ENCODE assay signal across 15 mouse cellular contexts in genomic region chr17:63007876-63008275, GRCm38 (mm10).
DNase-seq lines count a peak whose midpoint lies in the region; ATAC-seq lines count a peak whose summit lies in the region.
"Had no signal": no experiment of that assay in that cellular context is flagged by ENCODE, and none has a peak within 500 bp of the region (broad histone marks: within the 10 kb centered on the region; RNA-seq: fewer than 3 reads in every experiment).

No protein-coding gene starts in this region.

- peaks cover 49% of the 10 kb centered on the region for H3K4me1 ChIP-seq in embryonic facial prominence, embryonic 10.5 days
- peaks cover 8% of the 10 kb centered on the region for H3K4me1 ChIP-seq in intestine, embryonic 16.5 days (ENCODE audit: control insufficient read depth, insufficient read depth, low read length)
- H3K4me1 ChIP-seq: megakaryocyte, embryonic 14.5 days had no signal

- no peak overlapping the region for H3K4me2 ChIP-seq in intestine, embryonic 16.5 days (ENCODE audit: low read depth, low read length)
- H3K4me2 ChIP-seq: liver, embryonic 11.5 days had no signal

- WGBS in embryonic facial prominence, embryonic 10.5 days: 82% methylated on average over 12 of the region's 12 CpGs
- 60% methylated on average over 12 of the region's 12 CpGs for WGBS in intestine, embryonic 16.5 days

- ATAC-seq in intestine, embryonic 16.5 days: no peak
- ATAC-seq: lung, postnatal 0 days; Patski had no signal

- no peaks in the 10 kb centered on the region for H3K27me3 ChIP-seq in embryonic facial prominence, embryonic 10.5 days (replicated peaks; ENCODE audit: low read depth, poor library complexity, severe bottlenecking)
- H3K27me3 ChIP-seq in intestine, embryonic 16.5 days (replicated peaks; ENCODE audit: control insufficient read depth, insufficient read depth, low read length): no peaks in the 10 kb centered on the region
- H3K27me3 ChIP-seq: megakaryocyte, embryonic 14.5 days; Patski had no signal

- peak; percentile 9 to 26 for DNase-seq in kidney, postnatal 4 days
- no peak for DNase-seq in kidney, postnatal 36 days
- DNase-seq in B cell, adult 2 months: peak; percentile 8 to 13
- no peak for DNase-seq in embryonic facial prominence, embryonic 10.5 days (ENCODE audit: low spot score)
- no peak for DNase-seq in cerebellum, adult 9-11 months
- no peak for DNase-seq in layer of hippocampus, adult 9-11 months
- DNase-seq: cerebellum, adult 18-20 months; gastrocnemius, postnatal 25 days; thymus, postnatal 25 days had no signal

- no peak overlapping the region for H3K9ac ChIP-seq in intestine, embryonic 16.5 days (ENCODE audit: low read depth, low read length)

- no peaks in the 10 kb centered on the region for H3K36me3 ChIP-seq in embryonic facial prominence, embryonic 10.5 days (replicated peaks)
- no peaks in the 10 kb centered on the region for H3K36me3 ChIP-seq in intestine, embryonic 16.5 days (ENCODE audit: control insufficient read depth, insufficient read depth, low read length)

- H3K4me3 ChIP-seq in embryonic facial prominence, embryonic 10.5 days: no peak overlapping the region
- no peak overlapping the region for H3K4me3 ChIP-seq in intestine, embryonic 16.5 days (ENCODE audit: low read length)
- H3K4me3 ChIP-seq: layer of hippocampus, adult 2 months; megakaryocyte, embryonic 14.5 days had no signal

- peak overlapping the region; percentile 52 for H3K27ac ChIP-seq in embryonic facial prominence, embryonic 10.5 days (replicated peaks)
- 0 out of 2 replicates have a peak overlapping the region, but pooled peaks have one; percentile 33 for H3K27ac ChIP-seq in intestine, embryonic 16.5 days (ENCODE audit: low read length)
- H3K27ac ChIP-seq: layer of hippocampus, adult 2 months had no signal

- H3K9me3 ChIP-seq in embryonic facial prominence, embryonic 10.5 days: no peaks in the 10 kb centered on the region
- H3K9me3 ChIP-seq in intestine, embryonic 16.5 days (ENCODE audit: control insufficient read depth, low read length): no peaks in the 10 kb centered on the region

Comparison
In these comparisons a context has a peak if more than half of its experiments do, and no peak if none do; other contexts are left out.
1. DNase-seq: peak in kidney, postnatal 4 days (2 of 2) and B cell, adult 2 months (2 of 2); none in kidney, postnatal 36 days (0 of 2), embryonic facial prominence, embryonic 10.5 days (single experiment), cerebellum, adult 9-11 months (single experiment) and layer of hippocampus, adult 9-11 months (single experiment).